Mouse (Mus musculus) small intestine, adult 2 months (tissue): Measurements from ENCODE around the gene Itga6. TPM values are rescaled to one million over a fixed set of nuclear protein-coding genes. Genes with fewer than 3 reads are reported as not detected.
A peak's percentile ranks its signal among the peaks of the same experiment; 100 is the strongest.
"Not testable (repeated sequence)": the region's sequence is repeated elsewhere in the genome, so short reads cannot be mapped to it uniquely, and the experiment has no call there.

Experiments
- H3K27ac ChIP-seq: fragments of 200-500 bp; 2 replicates; pipeline ENCODE4 v1.5.1; 2012; ENCODE audit warnings: low read depth, low read length, control low read depth, inconsistent platforms; ENCODE audit not compliant: insufficient read depth
- H3K27me3 ChIP-seq: fragments of 200-500 bp; 2 replicates; pipeline ENCODE4 v1.6.1; 2012; ENCODE audit warnings: mild to moderate bottlenecking, moderate library complexity, low read length, inconsistent platforms; ENCODE audit not compliant: control insufficient read depth, insufficient read depth
- H3K36me3 ChIP-seq: fragments of 200-500 bp; 2 replicates; pipeline ENCODE4 v1.6.1; 2012; ENCODE audit warnings: mild to moderate bottlenecking, low read length, control low read depth, inconsistent platforms; ENCODE audit not compliant: control insufficient read depth, insufficient read depth
- H3K4me1 ChIP-seq: fragments of 200-500 bp; 2 replicates; pipeline ENCODE4 v1.6.1; 2012; ENCODE audit warnings: low read length, inconsistent platforms, mixed read lengths; ENCODE audit not compliant: control insufficient read depth, insufficient read depth, insufficient read length
- H3K4me3 ChIP-seq: fragments of 200-500 bp; 2 replicates; pipeline ENCODE4 v1.5.1; 2012; ENCODE audit warnings: low read depth, mild to moderate bottlenecking, control low read depth, inconsistent platforms, low read length, moderate library complexity
- CTCF ChIP-seq: fragments of 200-500 bp; IDR thresholded peaks from 2 replicates; pipeline ENCODE4 v1.5.1; 2012; ENCODE audit warnings: low read depth, mild to moderate bottlenecking, control low read depth, inconsistent platforms, low read length, moderate library complexity, mixed read lengths; ENCODE audit not compliant: insufficient replicate concordance, insufficient read length; ENCODE audit errors: extremely low read depth
- POLR2A ChIP-seq: fragments of 200-500 bp; IDR thresholded peaks from 2 replicates; pipeline ENCODE4 v1.6.1; 2012; ENCODE audit warnings: low read depth, mild to moderate bottlenecking, control low read depth, inconsistent platforms, low read length, moderate library complexity
- WGBS: fragments of 180-500 bp; shearing (Covaris S2); methylation state at CpG from one replicate; pipeline ENCODE4 v1.1.7; 2018; 5-methylcytosine and 5-hydroxymethylcytosine counted together
- polyA plus RNA-seq: library from polyadenylated mRNA; depleted of rRNA; stranded (reverse); fragments of >200 nt; gene quantifications from 2 replicates; pipeline ENCODE4 v1.2.3, GENCODE M21; 2012

Itga6 gene
- polyA plus RNA-seq, 1 experiment = 49.8 TPM

DNA sequence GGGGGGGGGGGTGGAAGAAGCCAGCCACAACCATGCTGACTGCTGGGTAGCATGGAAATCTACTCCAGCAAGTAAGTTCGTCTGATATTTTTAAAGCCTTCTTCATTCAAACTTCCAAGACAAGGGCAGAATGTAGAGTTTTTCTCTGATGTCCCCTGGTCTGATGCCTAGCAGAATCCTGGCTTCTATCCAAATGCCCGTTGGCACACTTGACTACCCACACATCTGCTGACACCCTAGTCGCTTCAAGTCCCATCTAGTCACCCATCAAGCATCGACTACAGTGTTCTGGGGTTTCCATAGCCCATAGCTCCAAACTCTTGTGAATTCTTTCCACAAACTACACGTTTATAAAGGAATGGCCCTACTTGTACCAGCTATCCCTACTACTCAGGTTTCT lies 36.5 kb upstream of the Itga6 start:
- H3K4me1 ChIP-seq = no peaks in the 10 kb centered on the region
- H3K27ac ChIP-seq = no peak overlapping the region
- no peaks in the 10 kb centered on the region for H3K27me3 ChIP-seq
- 33% methylated on average over 5 of the region's 5 CpGs for WGBS
- TF ChIP-seq POLR2A (no peak), CTCF (no peak)
- no peak overlapping the region for H3K4me3 ChIP-seq
- no peaks in the 10 kb centered on the region for H3K36me3 ChIP-seq

- H3K4me3 ChIP-seq = no peak overlapping the region
- no peak overlapping the region for H3K27ac ChIP-seq
- H3K4me1 ChIP-seq = no peaks in the 10 kb centered on the region
- H3K27me3 ChIP-seq = no peaks in the 10 kb centered on the region
- 52% methylated on average over 2 of the region's 2 CpGs for WGBS
- no peaks in the 10 kb centered on the region for H3K36me3 ChIP-seq
- TF ChIP-seq CTCF (no peak), POLR2A (no peak)
These were observed 33.8 kb upstream of the Itga6 start for GRCm38 (mm10) chr2:71711640-71712039.

GRCm38 (mm10) chr2:71714416-71714815 lies 31.0 kb upstream of the Itga6 start:
- WGBS = 95% methylated on average over 5 of the region's 5 CpGs
- TF ChIP-seq POLR2A (no peak), CTCF (no peak)
- Histone ChIP-seq H3K36me3 (no peaks in the 10 kb centered on the region), H3K4me3 (no peak overlapping the region), H3K27me3 (no peaks in the 10 kb centered on the region), H3K27ac (no peak overlapping the region), H3K4me1 (peaks cover 7% of the 10 kb centered on the region; the same call in 1 of the 2 replicates)

DNA sequence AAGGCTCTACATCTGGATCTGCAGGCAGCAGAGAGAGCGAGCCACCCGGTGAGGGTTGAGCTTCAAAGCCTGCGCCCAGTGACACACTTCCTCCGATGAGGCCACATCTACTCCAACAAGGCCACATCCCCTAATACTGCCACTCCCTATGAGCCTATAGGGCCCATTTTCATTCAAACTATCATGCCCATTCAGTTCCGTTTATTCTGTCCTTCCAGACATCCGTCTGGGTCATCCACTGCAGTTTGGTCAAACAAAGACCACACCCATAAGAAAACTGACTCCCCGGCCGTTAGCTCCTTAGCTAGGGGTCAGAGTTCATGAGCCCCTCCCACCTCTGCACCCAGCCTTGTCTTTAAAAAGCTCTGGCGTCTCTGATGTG lies 26.4 kb upstream of the Itga6 start:
- TF ChIP-seq POLR2A (no peak), CTCF (no peak)
- H3K36me3 ChIP-seq = no peaks in the 10 kb centered on the region
- WGBS = 21% methylated on average over 9 of the region's 9 CpGs
- H3K4me1 ChIP-seq = peaks cover 10% of the 10 kb centered on the region; the same call in 1 of the 2 replicates
- no peak overlapping the region for H3K4me3 ChIP-seq
- peak overlapping the region; percentile 91 for H3K27ac ChIP-seq
- no peaks in the 10 kb centered on the region for H3K27me3 ChIP-seq

- WGBS = 27% methylated on average over 5 of the region's 5 CpGs
- peak overlapping the region; percentile 91 for H3K27ac ChIP-seq
- no peaks in the 10 kb centered on the region for H3K36me3 ChIP-seq
- H3K4me1 ChIP-seq = peaks cover 10% of the 10 kb centered on the region; the same call in 1 of the 2 replicates
- no peaks in the 10 kb centered on the region for H3K27me3 ChIP-seq
- no peak overlapping the region for H3K4me3 ChIP-seq
- TF ChIP-seq CTCF (no peak), POLR2A (no peak)
These were observed 25.9 kb upstream of the Itga6 start for GRCm38 (mm10) chr2:71719387-71720034.

DNA sequence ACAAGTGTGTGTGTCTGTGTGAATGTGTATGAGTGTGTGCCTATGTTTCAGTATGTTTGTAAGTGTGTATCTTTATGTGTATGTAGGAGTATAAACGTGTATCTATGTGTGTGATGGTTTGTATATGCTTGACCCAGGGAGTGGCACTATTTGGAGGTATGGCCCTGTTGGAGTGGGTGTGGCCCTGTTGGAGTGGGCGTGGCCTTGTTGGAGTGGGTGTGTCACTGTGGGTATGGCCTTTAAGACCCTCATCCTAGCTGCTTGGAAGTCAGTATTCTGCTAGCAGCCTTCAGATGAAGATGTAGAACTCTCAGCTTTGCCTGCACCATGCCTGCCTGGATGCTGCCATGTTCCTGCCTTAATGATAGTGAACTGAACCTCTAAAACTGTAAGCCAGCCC lies 24.9 kb upstream of the Itga6 start:
- not testable (repeated sequence) for H3K27me3 ChIP-seq, H3K27ac ChIP-seq, H3K4me1 ChIP-seq, H3K4me3 ChIP-seq, H3K36me3 ChIP-seq
- WGBS = 34% methylated on average over 2 of the region's 2 CpGs

GRCm38 (mm10) chr2:71722913-71723312 lies 22.5 kb upstream of the Itga6 start:
- Histone ChIP-seq H3K4me1 (peaks cover 10% of the 10 kb centered on the region; the same call in 1 of the 2 replicates), H3K27me3 (no peaks in the 10 kb centered on the region), H3K4me3 (no peak overlapping the region), H3K36me3 (no peaks in the 10 kb centered on the region), H3K27ac (no peak overlapping the region)
- TF ChIP-seq POLR2A (no peak), CTCF (no peak)
- 79% methylated on average over 5 of the region's 5 CpGs for WGBS

- peaks cover 12% of the 10 kb centered on the region; the same call in 1 of the 2 replicates for H3K4me1 ChIP-seq
- no peak for TF ChIP-seq POLR2A
- no peak for TF ChIP-seq CTCF
- no peaks in the 10 kb centered on the region for H3K36me3 ChIP-seq
- H3K4me3 ChIP-seq = no peak overlapping the region
- no peak overlapping the region for H3K27ac ChIP-seq
- WGBS = 90% methylated on average over 3 of the region's 3 CpGs
- no peaks in the 10 kb centered on the region for H3K27me3 ChIP-seq
These were observed 21.8 kb upstream of the Itga6 start for GRCm38 (mm10) chr2:71723623-71724022.
